Mouse (Mus musculus): Measurements from ENCODE around the gene Zc2hc1c. TPM values are rescaled to one million over a fixed set of nuclear protein-coding genes. Genes with fewer than 3 reads are reported as not detected.

The Zc2hc1c gene
- polyA plus RNA-seq, 1 experiment from 2014 or later, result 0.96 TPM

DNA sequence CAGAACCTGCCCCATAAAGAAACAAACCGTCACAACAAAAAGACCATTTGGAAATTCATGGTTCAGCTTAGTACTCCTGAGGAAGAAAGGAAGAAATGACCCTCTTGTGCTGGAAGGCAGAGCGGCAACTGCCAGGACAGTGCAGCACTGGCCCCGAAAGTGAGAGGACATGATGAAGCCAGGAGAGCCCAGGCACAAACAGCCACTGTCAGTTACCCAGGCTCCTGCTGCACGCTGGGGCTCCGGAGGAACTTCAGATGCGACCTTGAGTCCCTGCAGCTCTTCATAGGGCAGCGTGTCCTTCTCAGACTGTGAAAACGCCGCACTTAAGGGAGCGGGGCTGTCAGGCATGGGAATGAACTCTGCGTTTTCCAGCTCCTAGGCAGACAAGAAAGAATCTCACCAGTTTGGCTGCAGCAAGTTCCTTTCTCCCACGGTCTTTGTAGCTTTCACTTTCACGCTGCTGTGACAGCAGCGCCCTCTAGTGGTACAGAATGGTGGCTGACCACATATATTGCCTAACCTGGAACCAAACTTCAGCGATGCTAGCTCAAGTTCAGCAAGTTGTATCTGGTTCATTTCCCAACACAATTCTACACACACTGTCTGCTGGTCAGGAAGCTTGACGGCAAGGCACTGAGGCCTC lies 17.0 kb downstream of the Zc2hc1c start:
- Histone ChIP-seq H3K4me3 (ENCODE audit: low read depth, low read length) (no peak overlapping the region), H3K36me3 (ENCODE audit: control insufficient read depth, insufficient read depth) (peaks cover 90% of the 10 kb centered on the region), H3K4me1 (replicated peaks; ENCODE audit: control insufficient read depth, insufficient read depth, low read length) (no peaks in the 10 kb centered on the region), H3K27me3 (replicated peaks; ENCODE audit: control insufficient read depth, insufficient read depth, low read length) (no peaks in the 10 kb centered on the region), H3K4me2 (replicated peaks; ENCODE audit: low read depth) (peak overlapping the region; percentile 35), H3K9ac (ENCODE audit: low read depth, low read length) (no peak overlapping the region), H3K9me3 (ENCODE audit: control insufficient read depth) (no peaks in the 10 kb centered on the region), H3K27ac (ENCODE audit: low read depth, low read length) (no peak overlapping the region)
- 44% methylated on average over 16 of the region's 16 CpGs for WGBS
- peak; percentile 100 for TF ChIP-seq CTCF (IDR thresholded peaks at IDR 0.05; ENCODE audit: low read depth)
- peak; percentile 55 for ATAC-seq

DNA sequence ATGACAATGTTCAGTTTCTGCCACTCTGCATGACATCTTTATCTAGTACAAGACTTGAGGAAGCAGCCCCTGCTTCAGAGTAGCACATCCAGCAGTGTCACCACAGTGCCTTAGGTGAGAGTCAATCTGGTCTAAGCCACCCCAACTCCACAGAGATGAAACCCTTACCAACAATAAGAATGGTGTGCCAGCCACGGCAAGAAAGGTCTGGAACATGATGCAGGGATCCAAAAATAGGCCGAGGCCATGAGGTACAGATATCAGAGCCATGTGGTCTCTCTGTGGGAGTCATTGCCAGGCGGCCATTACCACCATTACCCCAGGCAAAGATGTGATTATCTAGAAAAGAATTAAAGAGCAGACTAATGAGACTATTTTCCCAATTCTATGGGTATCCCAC lies 20.3 kb downstream of the Zc2hc1c start:
- H3K27me3 ChIP-seq (replicated peaks; ENCODE audit: control insufficient read depth, insufficient read depth, low read length), result no peaks in the 10 kb centered on the region
- peaks cover 90% of the 10 kb centered on the region for H3K36me3 ChIP-seq (ENCODE audit: control insufficient read depth, insufficient read depth)
- ATAC-seq, result no peak
- H3K9me3 ChIP-seq (ENCODE audit: control insufficient read depth), result no peaks in the 10 kb centered on the region
- no peak overlapping the region for H3K4me3 ChIP-seq (ENCODE audit: low read depth, low read length)
- H3K9ac ChIP-seq (ENCODE audit: low read depth, low read length), result no peak overlapping the region
- WGBS, result 86% methylated on average over 3 of the region's 3 CpGs
- H3K4me2 ChIP-seq (replicated peaks; ENCODE audit: low read depth), result no peak overlapping the region
- H3K4me1 ChIP-seq (replicated peaks; ENCODE audit: control insufficient read depth, insufficient read depth, low read length), result no peaks in the 10 kb centered on the region
- no peak overlapping the region for H3K27ac ChIP-seq (ENCODE audit: low read depth, low read length)
- TF ChIP-seq CTCF (IDR thresholded peaks at IDR 0.05; ENCODE audit: low read depth), result no peak

DNA sequence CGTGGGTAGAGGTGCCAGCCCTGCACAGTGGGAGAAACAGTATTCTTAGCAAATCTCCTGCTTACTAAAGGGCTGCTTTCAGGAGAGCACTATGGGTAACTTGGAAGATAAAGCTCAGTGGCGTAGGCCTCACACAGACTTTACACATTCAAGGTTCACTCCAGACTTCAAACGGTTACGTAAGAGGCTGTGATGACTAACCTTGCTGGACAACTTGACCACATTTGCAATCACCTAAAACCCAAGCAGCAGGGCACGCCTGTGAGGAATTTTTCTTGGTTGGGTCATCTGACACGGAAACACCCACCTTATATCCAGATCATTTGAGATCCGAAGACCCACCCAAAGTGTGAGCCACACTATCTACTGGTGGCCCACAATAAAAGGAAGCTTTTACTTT lies 41.8 kb downstream of the Zc2hc1c start:
- Histone ChIP-seq H3K9me3 (ENCODE audit: control insufficient read depth) (no peaks in the 10 kb centered on the region), H3K36me3 (ENCODE audit: control insufficient read depth, insufficient read depth) (peaks cover 68% of the 10 kb centered on the region), H3K4me3 (ENCODE audit: low read depth, low read length) (no peak overlapping the region), H3K27ac (ENCODE audit: low read depth, low read length) (no peak overlapping the region), H3K27me3 (replicated peaks; ENCODE audit: control insufficient read depth, insufficient read depth, low read length) (no peaks in the 10 kb centered on the region), H3K4me1 (replicated peaks; ENCODE audit: control insufficient read depth, insufficient read depth, low read length) (no peaks in the 10 kb centered on the region), H3K9ac (ENCODE audit: low read depth, low read length) (no peak overlapping the region), H3K4me2 (replicated peaks; ENCODE audit: low read depth) (no peak overlapping the region)
- ATAC-seq, result peak; percentile 59
- whole genome bisulfite sequencing, result 56% methylated on average over 7 of the region's 7 CpGs
- TF ChIP-seq CTCF (IDR thresholded peaks at IDR 0.05; ENCODE audit: low read depth), result no peak

DNA sequence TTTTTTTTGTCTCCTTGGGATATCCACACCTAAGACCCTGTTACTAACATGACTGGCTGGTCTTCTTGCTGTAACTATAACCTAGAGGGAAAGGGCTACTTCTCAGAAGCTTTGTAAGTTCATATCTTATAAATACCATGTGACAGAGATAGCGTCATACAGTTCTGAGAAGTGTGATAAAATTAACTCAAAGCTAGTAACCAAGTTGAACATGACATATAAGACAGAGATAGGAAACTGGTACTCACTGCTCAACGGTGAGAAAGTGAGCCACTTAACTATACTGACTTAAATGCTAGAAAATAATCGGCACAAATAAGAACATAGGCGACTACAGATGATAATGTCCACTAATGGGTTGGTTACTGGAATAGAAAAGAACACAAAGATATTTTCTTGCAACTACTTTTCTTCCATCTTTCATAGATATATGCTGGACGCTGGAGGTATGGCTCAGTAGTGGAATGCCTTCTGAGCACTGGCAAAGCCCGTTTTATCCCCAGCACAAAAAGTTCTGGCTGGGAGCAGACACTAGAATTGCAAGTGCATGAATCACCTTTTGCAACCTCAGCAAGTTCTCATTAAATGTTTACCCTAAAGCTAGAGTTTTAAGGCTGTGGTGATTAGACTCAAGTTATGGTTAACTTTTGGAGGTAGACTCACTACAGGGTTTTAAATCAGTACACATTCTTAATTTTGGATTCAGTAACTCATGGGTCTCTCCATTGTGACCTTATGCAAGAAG lies 49.3 kb downstream of the Zc2hc1c start:
- no peak for TF ChIP-seq CTCF (IDR thresholded peaks at IDR 0.05; ENCODE audit: low read depth)
- H3K9me3 ChIP-seq (ENCODE audit: control insufficient read depth), result no peaks in the 10 kb centered on the region
- H3K36me3 ChIP-seq (ENCODE audit: control insufficient read depth, insufficient read depth), result peaks cover 32% of the 10 kb centered on the region
- 62% methylated on average over 6 of the region's 6 CpGs for WGBS
- H3K9ac ChIP-seq (ENCODE audit: low read depth, low read length), result no peak overlapping the region; the same call in 1 of the 2 replicates
- H3K4me3 ChIP-seq (ENCODE audit: low read depth, low read length), result 0 out of 2 replicates have a peak overlapping the region, but pooled peaks have one; percentile 90
- H3K27ac ChIP-seq (ENCODE audit: low read depth, low read length), result no peak overlapping the region; the same call in 1 of the 2 replicates
- H3K4me1 ChIP-seq (replicated peaks; ENCODE audit: control insufficient read depth, insufficient read depth, low read length), result 0 out of 2 replicates have a peak, but pooled peaks cover 8% of the 10 kb centered on the region
- H3K27me3 ChIP-seq (replicated peaks; ENCODE audit: control insufficient read depth, insufficient read depth, low read length), result no peaks in the 10 kb centered on the region
- ATAC-seq, result no peak
- peak overlapping the region; percentile 78 for H3K4me2 ChIP-seq (replicated peaks; ENCODE audit: low read depth)

DNA sequence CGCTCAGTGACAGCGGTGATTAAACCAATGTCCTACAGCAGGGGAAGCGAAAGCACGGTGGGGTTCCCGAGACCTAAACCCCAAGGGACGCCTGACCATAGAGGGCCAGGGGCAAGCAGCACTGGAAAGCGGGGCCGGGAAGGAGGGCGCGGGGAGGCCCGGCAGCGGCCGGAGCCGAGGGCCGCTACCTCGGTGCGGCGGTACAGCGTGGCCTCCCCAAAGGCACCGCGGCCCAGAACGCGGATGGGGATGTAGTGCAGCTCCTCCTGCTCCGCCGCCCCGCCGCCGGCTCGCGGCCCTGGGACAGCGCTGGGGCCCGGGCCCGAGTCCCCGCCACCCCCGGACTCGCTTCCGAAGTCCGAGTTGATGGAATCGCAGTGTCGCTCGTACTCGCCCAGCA lies 50.4 kb downstream of the Zc2hc1c start:
- Histone ChIP-seq H3K36me3 (ENCODE audit: control insufficient read depth, insufficient read depth) (peaks cover 27% of the 10 kb centered on the region), H3K9ac (ENCODE audit: low read depth, low read length) (peak overlapping the region; percentile 94), H3K9me3 (ENCODE audit: control insufficient read depth) (no peaks in the 10 kb centered on the region), H3K4me2 (replicated peaks; ENCODE audit: low read depth) (peak overlapping the region; percentile 78), H3K27ac (ENCODE audit: low read depth, low read length) (peak overlapping the region; percentile 89), H3K27me3 (replicated peaks; ENCODE audit: control insufficient read depth, insufficient read depth, low read length) (no peaks in the 10 kb centered on the region), H3K4me3 (ENCODE audit: low read depth, low read length) (peak overlapping the region; percentile 90), H3K4me1 (replicated peaks; ENCODE audit: control insufficient read depth, insufficient read depth, low read length) (0 out of 2 replicates have a peak, but pooled peaks cover 8% of the 10 kb centered on the region)
- no peak for TF ChIP-seq CTCF (IDR thresholded peaks at IDR 0.05; ENCODE audit: low read depth)
- peak; percentile 52 for ATAC-seq
- under 1% methylated on average over 33 of the region's 42 CpGs for WGBS

DNA sequence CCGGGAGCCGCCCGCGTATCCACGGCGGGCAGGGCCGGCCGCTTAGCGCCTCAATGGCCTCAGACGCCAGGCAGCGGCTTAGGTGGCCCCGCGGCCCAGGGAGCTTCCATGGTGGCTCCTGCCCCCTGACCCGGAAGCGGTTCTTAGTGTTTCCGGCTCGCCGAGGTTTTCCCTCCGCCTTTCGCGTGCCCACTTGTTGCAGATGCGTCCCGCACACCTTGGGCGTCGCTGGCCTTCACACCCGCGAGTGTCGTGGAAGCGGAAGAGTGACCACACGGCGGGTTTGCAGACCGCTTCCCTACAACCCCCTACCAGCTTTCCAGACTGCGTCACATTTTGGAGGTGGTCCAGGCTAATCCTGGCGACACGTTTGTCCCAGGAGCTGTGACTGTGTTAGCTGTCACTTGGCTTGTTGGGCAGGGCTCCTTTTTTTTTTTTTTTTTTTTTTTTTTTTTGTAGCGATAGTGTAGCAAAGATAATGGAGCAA lies 50.9 kb downstream of the Zc2hc1c start, which contains the start of gene Nek9:
Gene Nek9, minus strand, starts transcription at position 120 of the 487 bp plus-strand sequence.
- under 1% methylated on average over 36 of the region's 36 CpGs for WGBS

More for the DNA sequence above, 50.9 kb downstream of the Zc2hc1c start, which contains the start of gene Nek9:
- Histone ChIP-seq H3K27me3 (replicated peaks; ENCODE audit: control insufficient read depth, insufficient read depth, low read length) (no peaks in the 10 kb centered on the region), H3K9ac (ENCODE audit: low read depth, low read length) (peak within 1 kb of the TSS; percentile 94), H3K36me3 (ENCODE audit: control insufficient read depth, insufficient read depth) (peaks cover 23% of the 10 kb centered on the region), H3K27ac (ENCODE audit: low read depth, low read length) (peak within 1 kb of the TSS; percentile 89), H3K9me3 (ENCODE audit: control insufficient read depth) (no peaks in the 10 kb centered on the region), H3K4me1 (replicated peaks; ENCODE audit: control insufficient read depth, insufficient read depth, low read length) (0 out of 2 replicates have a peak, but pooled peaks cover 8% of the 10 kb centered on the region), H3K4me3 (ENCODE audit: low read depth, low read length) (peak within 1 kb of the TSS; percentile 90), H3K4me2 (replicated peaks; ENCODE audit: low read depth) (peak within 1 kb of the TSS; percentile 78)
- peak; percentile 80 for ATAC-seq
- TF ChIP-seq CTCF (IDR thresholded peaks at IDR 0.05; ENCODE audit: low read depth), result 0 out of 2 replicates have a peak, but pooled peaks have one; percentile 9
